Mouse (Mus musculus) heart, embryonic 14.5 days (tissue): ENCODE results near the gene Keap1. TPM values are rescaled to one million over a fixed set of nuclear protein-coding genes. Genes with fewer than 3 reads are reported as not detected.

Experiments used
- ATAC-seq: fragments of 200-750 bp; cut with Nextera tagmentation; 2 replicates; pipeline ENCODE4 v1.8.0; 2017; ENCODE audit warnings: low read depth, moderate TSS enrichment; ENCODE audit not compliant: insufficient number of reproducible peaks, insufficient read depth, low FRiP score
- H3K27ac ChIP-seq, 2 experiments: fragments of 200-500 bp in 1 of 2; fragments of 300-500 bp in 1 of 2; sonication (generic) in 1 of 2; replicated peaks in 1 of 2; 2 replicates each; pipeline ENCODE4 v1.5.1; 2012 to 2014; ENCODE audit warnings: low read depth in 2 of 2, low read length in 2 of 2, control low read depth in 1 of 2, mild to moderate bottlenecking in 1 of 2, mixed read lengths in 1 of 2; ENCODE audit not compliant: control insufficient read depth in 1 of 2, insufficient read depth in 1 of 2
- H3K27me3 ChIP-seq: fragments of 300-500 bp; sonication (generic); 2 replicates; pipeline ENCODE4 v1.6.1; 2014; ENCODE audit warnings: mild to moderate bottlenecking, low read length, control low read depth; ENCODE audit not compliant: control insufficient read depth, insufficient read depth
- H3K36me3 ChIP-seq: fragments of 300-500 bp; sonication (generic); 2 replicates; pipeline ENCODE4 v1.6.1; 2014; ENCODE audit warnings: mild to moderate bottlenecking, control low read depth, low read length, mixed read lengths; ENCODE audit not compliant: control insufficient read depth, insufficient read depth
- H3K4me1 ChIP-seq, 2 experiments: fragments of 200-500 bp in 1 of 2; fragments of 300-500 bp in 1 of 2; sonication (generic) in 1 of 2; 2 replicates each; pipeline ENCODE4 v1.6.1; 2012 to 2014; ENCODE audit warnings: low read length in 2 of 2, control low read depth in 1 of 2, mixed read lengths in 1 of 2; ENCODE audit not compliant: control insufficient read depth in 2 of 2, insufficient read depth in 2 of 2
- H3K4me2 ChIP-seq: fragments of 300-500 bp; sonication (generic); 2 replicates; pipeline ENCODE4 v1.6.1; 2014; ENCODE audit warnings: mild to moderate bottlenecking, low read length
- H3K4me3 ChIP-seq, 2 experiments: fragments of 200-500 bp in 1 of 2; fragments of 300-500 bp in 1 of 2; sonication (generic) in 1 of 2; 2 replicates each; pipeline ENCODE4 v1.5.1; 2012 to 2014; ENCODE audit warnings: low read length in 2 of 2, mild to moderate bottlenecking in 2 of 2, control low read depth in 1 of 2, low read depth in 1 of 2, moderate library complexity in 1 of 2; ENCODE audit not compliant: control insufficient read depth in 1 of 2, insufficient read depth in 1 of 2
- H3K9ac ChIP-seq: fragments of 300-500 bp; sonication (generic); 2 replicates; pipeline ENCODE4 v1.6.1; 2014; ENCODE audit warnings: mild to moderate bottlenecking, low read length
- H3K9me3 ChIP-seq: fragments of 300-500 bp; sonication (generic); 2 replicates; pipeline ENCODE4 v1.6.1; 2016; ENCODE audit warnings: low read length, control low read depth; ENCODE audit not compliant: control insufficient read depth
- WGBS: fragments of 180-500 bp; shearing (Covaris S2); extraction: QIAGEN DNeasy Blood & Tissue Kit; methylation state at CpG from one replicate; pipeline ENCODE4 v1.1.7; 2014; 5-methylcytosine and 5-hydroxymethylcytosine counted together
- polyA plus RNA-seq: library from polyadenylated mRNA; unstranded; fragments of >200 nt; fragmentation: Nextera tagmentation; extraction: Ambion mirVana; gene quantifications from 2 replicates; pipeline ENCODE4 v1.2.1, GENCODE M21; 2014

Keap1 gene
- polyA plus RNA-seq, 1 experiment from 2014 or later = 31.5 TPM

- no peak within 1 kb of the TSS for H3K27ac ChIP-seq
- peaks cover 81% of the 10 kb centered on the region for H3K27me3 ChIP-seq
- peaks cover 0 to 19% of the 10 kb centered on the region in 2 experiments; a peak in 2 of 4 replicates for H3K4me1 ChIP-seq
- H3K9me3 ChIP-seq = no peaks in the 10 kb centered on the region
- H3K4me3 ChIP-seq = peak within 1 kb of the TSS; percentile 26 to 37; a peak in 3 of 4 replicates
- peak within 1 kb of the TSS; percentile 21; the same call in 1 of the 2 replicates for H3K9ac ChIP-seq
- no peaks in the 10 kb centered on the region for H3K36me3 ChIP-seq
- ATAC-seq = no peak
- H3K4me2 ChIP-seq = peak within 1 kb of the TSS; percentile 64
- 1% methylated on average over 30 of the region's 30 CpGs for WGBS
Measured at GRCm38 (mm10) chr9:21248326-21248725, 9.2 kb upstream of the Keap1 start, which contains the start of gene S1pr5. Gene S1pr5, minus strand, starts transcription at chr9:21248443.

- Histone ChIP-seq H3K4me3 (no peak overlapping the region), H3K9ac (no peak overlapping the region)
- WGBS = 90% methylated on average over 1 of the region's 1 CpGs
Measured at GRCm38 (mm10) chr9:21246342-21246741, 7.2 kb upstream of the Keap1 start.

GRCm38 (mm10) chr9:21245113-21245487, 5.9 kb upstream of the Keap1 start:
- ATAC-seq = peak; percentile 5; the same call in 1 of the 2 replicates
- 2% methylated on average over 16 of the region's 16 CpGs for WGBS

More at GRCm38 (mm10) chr9:21246342-21246741, 7.2 kb upstream of the Keap1 start:
- H3K4me1 ChIP-seq = peaks cover 0 to 19% of the 10 kb centered on the region in 2 experiments; a peak in 2 of 4 replicates
- no peak overlapping the region for H3K27ac ChIP-seq
- H3K4me2 ChIP-seq = no peak overlapping the region
- H3K36me3 ChIP-seq = no peaks in the 10 kb centered on the region
- 0 out of 2 replicates have a peak, but pooled peaks cover 2% of the 10 kb centered on the region for H3K9me3 ChIP-seq
- no peak for ATAC-seq
- peaks cover 82% of the 10 kb centered on the region for H3K27me3 ChIP-seq

GRCm38 (mm10) chr9:21244428-21245112, 5.4 kb upstream of the Keap1 start:
- under 1% methylated on average over 72 of the region's 72 CpGs for WGBS
- peak overlapping the region; percentile 95 for H3K4me2 ChIP-seq
- peak; percentile 37; the same call in 1 of the 2 replicates for ATAC-seq
- H3K4me3 ChIP-seq = peak overlapping the region; percentile 39 to 52
- no peaks in the 10 kb centered on the region for H3K36me3 ChIP-seq
- H3K27me3 ChIP-seq = peaks cover 65% of the 10 kb centered on the region
- H3K9me3 ChIP-seq = 0 out of 2 replicates have a peak, but pooled peaks cover 2% of the 10 kb centered on the region
- peak overlapping the region; percentile 58 for H3K9ac ChIP-seq
- H3K27ac ChIP-seq = no peak overlapping the region
- peaks cover 1 to 15% of the 10 kb centered on the region in 2 experiments; a peak in 2 of 4 replicates for H3K4me1 ChIP-seq

More at GRCm38 (mm10) chr9:21245113-21245487, 5.9 kb upstream of the Keap1 start:
- H3K4me2 ChIP-seq = peak overlapping the region; percentile 95
- peaks cover 70% of the 10 kb centered on the region for H3K27me3 ChIP-seq
- 0 out of 2 replicates have a peak, but pooled peaks cover 2% of the 10 kb centered on the region for H3K9me3 ChIP-seq
- H3K36me3 ChIP-seq = no peaks in the 10 kb centered on the region
- H3K9ac ChIP-seq = peak overlapping the region; percentile 58
- H3K4me1 ChIP-seq = peaks cover 0 to 18% of the 10 kb centered on the region in 2 experiments; a peak in 2 of 4 replicates
- no peak overlapping the region for H3K27ac ChIP-seq
- H3K4me3 ChIP-seq = peak overlapping the region; percentile 39 to 52

GRCm38 (mm10) chr9:21243826-21244427, 4.8 kb upstream of the Keap1 start:
- H3K27ac ChIP-seq = no peak overlapping the region
- 5% methylated on average over 42 of the region's 42 CpGs for WGBS
- H3K36me3 ChIP-seq = no peaks in the 10 kb centered on the region
- peaks cover 2 to 15% of the 10 kb centered on the region in 2 experiments; a peak in 2 of 4 replicates for H3K4me1 ChIP-seq
- peak overlapping the region; percentile 39 to 52 for H3K4me3 ChIP-seq
- ATAC-seq = no peak
- peaks cover 58% of the 10 kb centered on the region for H3K27me3 ChIP-seq
- H3K4me2 ChIP-seq = peak overlapping the region; percentile 95
- H3K9ac ChIP-seq = peak overlapping the region; percentile 58
- 0 out of 2 replicates have a peak, but pooled peaks cover 2% of the 10 kb centered on the region for H3K9me3 ChIP-seq

DNA sequence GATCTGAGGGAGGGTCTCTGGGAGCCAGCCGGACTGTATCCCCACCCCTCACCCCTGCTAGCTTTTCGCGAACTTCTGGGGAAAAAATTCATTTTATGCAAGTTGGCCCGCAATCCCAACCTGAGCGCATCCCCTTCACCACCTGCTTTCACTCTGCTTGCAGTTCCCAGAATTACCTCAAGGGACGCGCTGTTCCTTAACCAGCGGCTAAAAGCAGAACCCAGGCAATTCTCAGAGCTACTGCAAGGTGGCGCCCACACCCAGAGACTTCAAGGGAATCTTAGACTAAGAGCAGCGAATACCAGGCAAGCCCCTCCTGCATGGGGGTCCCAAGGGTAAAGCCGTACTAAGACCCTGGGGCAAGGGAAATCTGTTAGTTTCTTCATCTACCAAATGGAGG, 2.2 kb upstream of the Keap1 start:
- Histone ChIP-seq H3K9me3 (0 out of 2 replicates have a peak, but pooled peaks cover 2% of the 10 kb centered on the region), H3K4me2 (no peak overlapping the region), H3K27ac (no peak overlapping the region), H3K4me3 (no peak overlapping the region), H3K4me1 (peaks cover 9 to 25% of the 10 kb centered on the region in 2 experiments), H3K27me3 (peaks cover 37% of the 10 kb centered on the region), H3K36me3 (peaks cover 7% of the 10 kb centered on the region), H3K9ac (no peak overlapping the region)
- ATAC-seq = no peak
- WGBS = 10% methylated on average over 11 of the region's 11 CpGs

- peak overlapping the region in 1 of 2 experiments; percentile 96; a peak in 3 of 4 replicates for H3K27ac ChIP-seq
- ATAC-seq = no peak
- peak overlapping the region; percentile 98 for H3K9ac ChIP-seq
- peaks cover 18% of the 10 kb centered on the region for H3K27me3 ChIP-seq
- H3K9me3 ChIP-seq = 0 out of 2 replicates have a peak, but pooled peaks cover 2% of the 10 kb centered on the region
- H3K4me3 ChIP-seq = peak overlapping the region; percentile 71 to 85
- 37% methylated on average over 4 of the region's 4 CpGs for WGBS
- peaks cover 9 to 22% of the 10 kb centered on the region in 2 experiments for H3K4me1 ChIP-seq
- H3K36me3 ChIP-seq = peaks cover 24% of the 10 kb centered on the region
- H3K4me2 ChIP-seq = peak overlapping the region; percentile 83
Measured at GRCm38 (mm10) chr9:21239465-21239848, 296 bp upstream of the Keap1 start.
